Mouse (Mus musculus) olfactory bulb, adult 2 months (tissue): ENCODE results near the gene Ap4b1.

Source experiments
- CTCF ChIP-seq: fragments of 200-500 bp; IDR thresholded peaks from 2 replicates; pipeline ENCODE4 v1.5.1; 2012; ENCODE audit warnings: low read depth, mild to moderate bottlenecking, low read length, moderate library complexity; ENCODE audit not compliant: insufficient read depth
- POLR2A ChIP-seq: fragments of 200-500 bp; IDR thresholded peaks from 2 replicates; pipeline ENCODE4 v1.6.1; 2012; ENCODE audit warnings: mild to moderate bottlenecking, low read depth, low read length, moderate library complexity; ENCODE audit not compliant: insufficient read depth

DNA sequence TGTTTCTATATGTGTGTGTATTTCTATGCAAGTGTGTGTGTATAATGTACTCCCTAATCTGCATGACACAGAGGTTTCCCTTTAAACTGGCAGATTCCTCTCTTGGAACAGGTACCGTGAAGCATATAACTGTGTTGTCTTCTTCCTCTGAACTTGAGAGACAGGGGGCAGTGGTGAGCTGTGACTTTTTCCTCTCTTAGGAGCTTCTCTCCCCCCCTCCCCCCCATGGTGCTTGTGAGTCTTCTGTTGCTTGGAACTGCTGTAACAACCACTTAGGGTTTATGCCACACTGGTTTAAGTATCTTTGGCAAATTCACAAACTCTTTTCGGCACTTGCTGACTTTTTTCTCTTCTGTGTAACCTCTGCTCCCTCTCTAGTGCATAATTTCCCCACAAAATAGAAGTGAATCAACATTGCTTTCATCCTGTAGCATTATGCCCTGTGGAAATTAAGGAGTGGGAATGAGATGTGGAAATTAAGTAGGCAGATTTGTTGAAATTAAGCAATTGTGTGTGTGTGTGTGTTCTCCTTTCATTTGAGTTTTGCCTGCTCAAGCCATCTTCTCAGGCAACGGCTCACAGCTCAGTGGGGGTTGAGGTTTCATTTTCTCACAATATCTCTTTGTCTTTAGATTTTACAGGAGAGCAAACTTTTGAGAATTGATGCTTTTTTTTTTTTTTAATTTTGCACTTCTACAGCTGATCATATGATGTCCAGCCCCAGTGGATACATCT is 43.4 kb downstream of the Ap4b1 start:
- TF ChIP-seq POLR2A (no peak), CTCF (no peak)
